Mouse (Mus musculus) neural tube, embryonic 15.5 days (tissue): ENCODE data around the gene Tns1. TPM values are rescaled to one million over a fixed set of nuclear protein-coding genes. Genes with fewer than 3 reads are reported as not detected.

Source experiments
- ATAC-seq: fragments of 200-750 bp; cut with Nextera tagmentation; 2 replicates; pipeline ENCODE4 v1.8.0; 2017; ENCODE audit warnings: mild to moderate bottlenecking, moderate TSS enrichment, moderate library complexity; ENCODE audit not compliant: low FRiP score
- H3K27ac ChIP-seq: fragments of 300-500 bp; sonication (generic); replicated peaks from 2 replicates; pipeline ENCODE4 v1.5.1; 2015; ENCODE audit warnings: mild to moderate bottlenecking, inconsistent platforms
- H3K27me3 ChIP-seq: fragments of 300-500 bp; sonication (generic); replicated peaks from 2 replicates; pipeline ENCODE4 v1.6.1; 2015; ENCODE audit warnings: inconsistent platforms
- H3K36me3 ChIP-seq: fragments of 300-500 bp; sonication (generic); 2 replicates; pipeline ENCODE4 v1.6.1; 2015; ENCODE audit warnings: inconsistent platforms
- H3K4me1 ChIP-seq: fragments of 300-500 bp; sonication (generic); 2 replicates; pipeline ENCODE4 v1.6.1; 2015; ENCODE audit warnings: inconsistent platforms
- H3K4me2 ChIP-seq: fragments of 300-500 bp; sonication (generic); 2 replicates; pipeline ENCODE4 v1.6.1; 2015; ENCODE audit warnings: inconsistent platforms, mild to moderate bottlenecking, moderate library complexity
- H3K4me3 ChIP-seq: fragments of 300-500 bp; sonication (generic); replicated peaks from 2 replicates; pipeline ENCODE4 v1.5.1; 2015; ENCODE audit warnings: mild to moderate bottlenecking, inconsistent platforms
- H3K9ac ChIP-seq: fragments of 300-500 bp; sonication (generic); replicated peaks from 2 replicates; pipeline ENCODE4 v1.6.1; 2015; ENCODE audit warnings: mild to moderate bottlenecking, inconsistent platforms
- H3K9me3 ChIP-seq: fragments of 300-500 bp; sonication (generic); replicated peaks from 2 replicates; pipeline ENCODE4 v1.6.1; 2016; ENCODE audit warnings: inconsistent platforms
- WGBS: fragments of 180-500 bp; shearing (Covaris S2); methylation state at CpG from one replicate; pipeline ENCODE4 v1.1.7; 2015; ENCODE audit warnings: mixed read lengths; 5-methylcytosine and 5-hydroxymethylcytosine counted together
- polyA plus RNA-seq: library from polyadenylated mRNA; unstranded; fragments of >200 nt; fragmentation: Nextera tagmentation; extraction: Ambion mirVana; gene quantifications from 2 replicates; pipeline ENCODE4 v1.2.1, GENCODE M21; 2015

Gene Tns1
- polyA plus RNA-seq, 1 experiment from 2014 or later = 13.3 TPM

DNA sequence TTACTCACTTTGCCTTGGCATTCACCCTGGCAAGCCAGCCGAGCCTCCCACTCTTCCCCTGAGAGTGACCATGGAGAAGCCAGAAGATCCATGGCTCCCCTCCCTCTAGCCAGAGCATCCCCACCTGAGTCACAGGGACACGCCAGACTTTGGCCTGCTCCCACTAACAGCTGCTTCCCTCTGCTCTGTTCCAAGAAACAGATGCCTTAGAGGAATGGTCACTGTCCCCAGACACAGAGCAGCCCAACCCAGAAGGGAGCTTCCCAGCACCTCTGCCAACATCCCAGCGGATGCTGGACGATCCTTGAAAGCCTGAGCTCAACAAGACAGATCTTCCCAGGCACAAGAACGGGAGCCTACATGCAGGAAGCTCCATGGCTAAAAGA lies 95.4 kb downstream of the Tns1 start:
- 73% methylated on average over 5 of the region's 5 CpGs for WGBS
- Histone ChIP-seq H3K4me2 (no peak overlapping the region), H3K9me3 (no peaks in the 10 kb centered on the region), H3K9ac (no peak overlapping the region), H3K4me1 (peaks cover 55% of the 10 kb centered on the region), H3K27ac (no peak overlapping the region), H3K36me3 (no peaks in the 10 kb centered on the region), H3K27me3 (no peaks in the 10 kb centered on the region), H3K4me3 (no peak overlapping the region)
- ATAC-seq = no peak

DNA sequence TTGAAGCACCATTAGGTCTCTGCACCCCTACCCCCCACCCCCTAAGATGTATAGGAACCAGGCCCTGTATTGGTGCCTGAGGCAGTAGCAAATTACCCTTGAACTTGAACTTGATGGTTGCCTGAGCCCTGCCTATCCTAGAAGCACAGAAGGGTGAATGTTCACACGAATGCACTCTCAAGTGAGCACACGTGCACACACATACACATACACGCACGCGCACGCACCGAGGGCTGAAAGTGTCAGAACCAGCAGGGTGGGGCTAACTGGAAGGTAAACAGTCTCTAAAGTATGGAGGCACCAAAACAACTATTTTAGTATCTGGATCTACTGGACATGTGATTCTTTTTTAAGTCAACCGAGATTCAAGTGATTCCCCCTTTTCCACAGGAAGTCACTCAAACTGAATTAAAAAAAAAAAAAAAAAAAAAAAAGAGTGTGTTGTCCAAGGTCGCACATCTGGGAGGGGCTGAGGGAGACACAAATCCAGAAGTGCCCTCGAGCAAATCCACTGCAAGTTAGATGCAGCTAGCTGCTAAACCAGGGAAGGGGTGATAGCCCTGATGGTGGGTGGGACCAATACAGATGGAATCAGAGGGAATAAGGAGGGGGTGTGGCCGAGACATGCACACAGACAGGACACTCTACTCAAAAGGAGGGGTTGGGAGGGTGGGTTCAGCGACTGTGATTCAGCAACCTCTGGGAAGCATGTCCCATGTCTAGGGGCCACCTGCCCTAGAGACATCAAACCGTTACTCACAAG lies 96.0 kb downstream of the Tns1 start:
- H3K27ac ChIP-seq = peak overlapping the region; percentile 38
- no peak for ATAC-seq

GRCm38 (mm10) chr1:74027559-74028091 lies 96.6 kb downstream of the Tns1 start:
- no peak for ATAC-seq

More for the DNA sequence above, 96.0 kb downstream of the Tns1 start:
- 77% methylated on average over 13 of the region's 13 CpGs for WGBS
- Histone ChIP-seq H3K4me3 (no peak overlapping the region), H3K36me3 (no peaks in the 10 kb centered on the region), H3K9me3 (no peaks in the 10 kb centered on the region), H3K4me2 (no peak overlapping the region), H3K27me3 (no peaks in the 10 kb centered on the region), H3K4me1 (peaks cover 51% of the 10 kb centered on the region), H3K9ac (no peak overlapping the region)

DNA sequence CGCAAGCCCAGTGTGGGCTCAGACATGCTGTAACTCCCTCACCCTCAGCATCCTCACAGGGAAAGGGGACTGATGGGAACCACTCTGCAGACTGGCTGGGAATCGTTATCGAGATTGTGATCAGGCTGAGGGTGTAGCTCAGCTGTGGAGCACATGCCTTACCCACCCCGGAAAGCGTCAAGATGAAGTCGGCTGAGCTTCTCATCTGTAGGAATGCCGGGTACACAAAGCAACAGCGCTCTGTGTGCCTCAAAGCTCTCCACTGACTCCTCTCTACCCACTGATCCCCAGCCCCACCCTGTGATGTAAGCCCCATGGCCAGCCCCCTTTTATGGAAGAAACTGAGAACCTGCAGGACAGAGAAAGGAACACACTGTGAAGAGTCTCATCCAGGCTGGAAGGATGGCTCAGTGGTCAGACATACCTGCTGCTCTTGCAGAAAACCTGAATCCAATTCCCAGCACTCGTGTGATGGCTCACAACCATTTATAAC lies 97.5 kb downstream of the Tns1 start:
- H3K4me1 ChIP-seq = peaks cover 44% of the 10 kb centered on the region
- no peak overlapping the region for H3K9ac ChIP-seq
- peak overlapping the region; percentile 37; the same call in 1 of the 2 replicates for H3K27ac ChIP-seq
- H3K27me3 ChIP-seq = no peaks in the 10 kb centered on the region
- H3K4me3 ChIP-seq = no peak overlapping the region
- no peaks in the 10 kb centered on the region for H3K36me3 ChIP-seq
- no peak for ATAC-seq
- 80% methylated on average over 9 of the region's 9 CpGs for WGBS
- H3K9me3 ChIP-seq = no peaks in the 10 kb centered on the region
- H3K4me2 ChIP-seq = no peak overlapping the region

More at GRCm38 (mm10) chr1:74027559-74028091, 96.6 kb downstream of the Tns1 start:
- H3K27ac ChIP-seq = peak overlapping the region; percentile 38
- H3K36me3 ChIP-seq = no peaks in the 10 kb centered on the region
- 52% methylated on average over 11 of the region's 11 CpGs for WGBS
- no peak overlapping the region for H3K4me3 ChIP-seq
- H3K4me1 ChIP-seq = peaks cover 46% of the 10 kb centered on the region
- H3K4me2 ChIP-seq = no peak overlapping the region
- H3K27me3 ChIP-seq = no peaks in the 10 kb centered on the region
- no peak overlapping the region for H3K9ac ChIP-seq
- H3K9me3 ChIP-seq = no peaks in the 10 kb centered on the region

- H3K27ac ChIP-seq = no peak overlapping the region
- ATAC-seq = no peak
- H3K4me2 ChIP-seq = no peak overlapping the region
- H3K4me1 ChIP-seq = peaks cover 34% of the 10 kb centered on the region
- H3K9me3 ChIP-seq = no peaks in the 10 kb centered on the region
- H3K27me3 ChIP-seq = no peaks in the 10 kb centered on the region
- no peaks in the 10 kb centered on the region for H3K36me3 ChIP-seq
- H3K9ac ChIP-seq = no peak overlapping the region
- no peak overlapping the region for H3K4me3 ChIP-seq
- 40% methylated on average over 4 of the region's 4 CpGs for WGBS
These were observed 98.5 kb downstream of the Tns1 start for GRCm38 (mm10) chr1:74025651-74026226.

- Histone ChIP-seq H3K36me3 (no peaks in the 10 kb centered on the region), H3K4me2 (no peak overlapping the region), H3K9me3 (no peaks in the 10 kb centered on the region), H3K27me3 (no peaks in the 10 kb centered on the region), H3K4me1 (peaks cover 33% of the 10 kb centered on the region), H3K4me3 (no peak overlapping the region), H3K9ac (no peak overlapping the region), H3K27ac (no peak overlapping the region)
- 60% methylated on average over 6 of the region's 6 CpGs for WGBS
- no peak for ATAC-seq
These were observed 99.0 kb downstream of the Tns1 start for GRCm38 (mm10) chr1:74025227-74025626.

GRCm38 (mm10) chr1:74024452-74025190 lies 99.6 kb downstream of the Tns1 start:
- Histone ChIP-seq H3K36me3 (no peaks in the 10 kb centered on the region), H3K27me3 (no peaks in the 10 kb centered on the region), H3K4me2 (no peak overlapping the region), H3K27ac (no peak overlapping the region), H3K4me3 (no peak overlapping the region), H3K4me1 (peaks cover 33% of the 10 kb centered on the region), H3K9me3 (no peaks in the 10 kb centered on the region), H3K9ac (no peak overlapping the region)
- WGBS = 62% methylated on average over 10 of the region's 10 CpGs
- no peak for ATAC-seq

- no peak overlapping the region for H3K27ac ChIP-seq
- H3K27me3 ChIP-seq = no peaks in the 10 kb centered on the region
- H3K9ac ChIP-seq = no peak overlapping the region
- no peak overlapping the region for H3K4me2 ChIP-seq
- WGBS = 78% methylated on average over 3 of the region's 3 CpGs
- H3K9me3 ChIP-seq = no peaks in the 10 kb centered on the region
- peaks cover 26% of the 10 kb centered on the region for H3K4me1 ChIP-seq
- H3K4me3 ChIP-seq = no peak overlapping the region
- H3K36me3 ChIP-seq = no peaks in the 10 kb centered on the region
- no peak for ATAC-seq
These were observed 101.3 kb downstream of the Tns1 start for GRCm38 (mm10) chr1:74022998-74023397.

- 83% methylated on average over 5 of the region's 5 CpGs for WGBS
- no peaks in the 10 kb centered on the region for H3K27me3 ChIP-seq
- H3K4me2 ChIP-seq = no peak overlapping the region
- peaks cover 21% of the 10 kb centered on the region for H3K4me1 ChIP-seq
- no peaks in the 10 kb centered on the region for H3K9me3 ChIP-seq
- H3K36me3 ChIP-seq = no peaks in the 10 kb centered on the region
- H3K9ac ChIP-seq = no peak overlapping the region
- H3K4me3 ChIP-seq = no peak overlapping the region
- ATAC-seq = no peak
- no peak overlapping the region for H3K27ac ChIP-seq
These were observed 101.7 kb downstream of the Tns1 start for GRCm38 (mm10) chr1:74022536-74022935.

GRCm38 (mm10) chr1:74020235-74020634 lies 104.0 kb downstream of the Tns1 start:
- Histone ChIP-seq H3K9ac (no peak overlapping the region), H3K4me1 (peaks cover 4% of the 10 kb centered on the region; the same call in 1 of the 2 replicates), H3K27me3 (no peaks in the 10 kb centered on the region), H3K36me3 (no peaks in the 10 kb centered on the region), H3K9me3 (no peaks in the 10 kb centered on the region), H3K27ac (no peak overlapping the region), H3K4me3 (no peak overlapping the region), H3K4me2 (no peak overlapping the region)
- ATAC-seq = no peak
- 85% methylated on average over 6 of the region's 6 CpGs for WGBS

- 87% methylated on average over 9 of the region's 9 CpGs for WGBS
- Histone ChIP-seq H3K36me3 (no peaks in the 10 kb centered on the region), H3K4me1 (peaks cover 3% of the 10 kb centered on the region; the same call in 1 of the 2 replicates), H3K9ac (no peak overlapping the region), H3K4me3 (no peak overlapping the region), H3K27me3 (no peaks in the 10 kb centered on the region), H3K4me2 (no peak overlapping the region), H3K9me3 (no peaks in the 10 kb centered on the region), H3K27ac (no peak overlapping the region)
- no peak for ATAC-seq
These were observed 106.7 kb downstream of the Tns1 start for GRCm38 (mm10) chr1:74017399-74018172.
